Mouse (Mus musculus) heart, postnatal 0 days (tissue): ENCODE results near the gene Gm49711. TPM values are rescaled to one million over a fixed set of nuclear protein-coding genes. Genes with fewer than 3 reads are reported as not detected.

ENCODE experiments used
- ATAC-seq: fragments of 200-750 bp; cut with Nextera tagmentation; 2 replicates; pipeline ENCODE4 v1.8.0; 2017; ENCODE audit warnings: low read depth, moderate number of reproducible peaks, moderate library complexity; ENCODE audit not compliant: insufficient read depth
- DNase-seq: peaks from one replicate; pipeline ENCODE4 v3.0.0-alpha.2; 2016; ENCODE audit warnings: low spot score
- H3K27ac ChIP-seq: fragments of 300-500 bp; sonication (generic); 2 replicates; pipeline ENCODE4 v1.5.1; 2014; ENCODE audit warnings: low read depth, mild to moderate bottlenecking
- H3K27me3 ChIP-seq: fragments of 300-500 bp; sonication (generic); 2 replicates; pipeline ENCODE4 v1.6.1; 2014; ENCODE audit warnings: low read length, mixed read lengths; ENCODE audit not compliant: control insufficient read depth, insufficient read depth
- H3K36me3 ChIP-seq: fragments of 300-500 bp; sonication (generic); replicated peaks from 2 replicates; pipeline ENCODE4 v1.6.1; 2014; ENCODE audit warnings: low read length, mixed read lengths; ENCODE audit not compliant: control insufficient read depth, insufficient read depth
- H3K4me1 ChIP-seq: fragments of 300-500 bp; sonication (generic); 2 replicates; pipeline ENCODE4 v1.6.1; 2014; ENCODE audit warnings: antibody characterized with exemption; ENCODE audit not compliant: control insufficient read depth, insufficient read depth
- H3K4me2 ChIP-seq: fragments of 300-500 bp; sonication (generic); 2 replicates; pipeline ENCODE4 v1.6.1; 2014; ENCODE audit warnings: low read depth, mild to moderate bottlenecking, low read length, moderate library complexity
- H3K4me3 ChIP-seq: fragments of 300-500 bp; sonication (generic); 2 replicates; pipeline ENCODE4 v1.5.1; 2014; ENCODE audit warnings: low read depth, low read length
- H3K9ac ChIP-seq: fragments of 300-500 bp; sonication (generic); replicated peaks from 2 replicates; pipeline ENCODE4 v1.6.1; 2014; ENCODE audit warnings: low read depth, low read length, mixed read lengths
- H3K9me3 ChIP-seq: fragments of 300-500 bp; sonication (generic); replicated peaks from 2 replicates; pipeline ENCODE4 v1.6.1; 2016; ENCODE audit warnings: low read length; ENCODE audit not compliant: control insufficient read depth
- CTCF ChIP-seq: IDR thresholded peaks from 2 replicates; pipeline ENCODE4 v1.5.1; 2016; ENCODE audit warnings: antibody characterized with exemption, control low read depth, low read depth
- EP300 ChIP-seq: IDR thresholded peaks from 2 replicates; pipeline ENCODE4 v1.6.1; 2016; ENCODE audit warnings: antibody characterized with exemption, low read depth
- WGBS: fragments of 180-500 bp; shearing (Covaris S2); extraction: QIAGEN DNeasy Blood & Tissue Kit; methylation state at CpG from one replicate; pipeline ENCODE4 v1.1.7; 2014; 5-methylcytosine and 5-hydroxymethylcytosine counted together
- polyA plus RNA-seq: library from polyadenylated mRNA; unstranded; fragments of >200 nt; fragmentation: Nextera tagmentation; extraction: Ambion mirVana; gene quantifications from 2 replicates; pipeline ENCODE4 v1.2.1, GENCODE M21; 2015
- total RNA-seq: library from RNA; depleted of rRNA; stranded (reverse); fragments of >200 nt; gene quantifications from 2 replicates; pipeline ENCODE4 v1.2.3, GENCODE M21; 2014; ENCODE audit warnings: low replicate concordance

Gm49711 gene
- total and polyA plus RNA-seq, 2 experiments from 2014 or later, result 0.20 TPM; not detected in 1

GRCm38 (mm10) chr16:92163545-92163944, 105.4 kb downstream of the Gm49711 start:
- no peak for ATAC-seq
- Histone ChIP-seq H3K9ac (no peak overlapping the region), H3K27ac (no peak overlapping the region), H3K4me2 (no peak overlapping the region), H3K27me3 (no peaks in the 10 kb centered on the region), H3K9me3 (no peaks in the 10 kb centered on the region), H3K36me3 (no peaks in the 10 kb centered on the region), H3K4me3 (no peak overlapping the region), H3K4me1 (0 out of 2 replicates have a peak, but pooled peaks cover 2% of the 10 kb centered on the region)
- no peak for DNase-seq
- TF ChIP-seq EP300 (no peak), CTCF (no peak)
- WGBS, result 74% methylated on average over 4 of the region's 4 CpGs

GRCm38 (mm10) chr16:92176052-92176451, 117.9 kb downstream of the Gm49711 start:
- no peak for DNase-seq
- no peak overlapping the region for H3K4me3 ChIP-seq
- no peak overlapping the region for H3K9ac ChIP-seq
- TF ChIP-seq CTCF (no peak), EP300 (no peak)
- H3K4me2 ChIP-seq, result no peak overlapping the region
- H3K27ac ChIP-seq, result no peak overlapping the region
- no peak for ATAC-seq
- H3K9me3 ChIP-seq, result no peaks in the 10 kb centered on the region
- H3K4me1 ChIP-seq, result 0 out of 2 replicates have a peak, but pooled peaks cover 4% of the 10 kb centered on the region
- H3K36me3 ChIP-seq, result no peaks in the 10 kb centered on the region
- WGBS, result 73% methylated on average over 1 of the region's 1 CpGs
- no peaks in the 10 kb centered on the region for H3K27me3 ChIP-seq

- 88% methylated on average over 1 of the region's 1 CpGs for WGBS
- Histone ChIP-seq H3K27me3 (no peaks in the 10 kb centered on the region), H3K4me1 (0 out of 2 replicates have a peak, but pooled peaks cover 3% of the 10 kb centered on the region), H3K36me3 (no peaks in the 10 kb centered on the region), H3K4me2 (no peak overlapping the region), H3K27ac (no peak overlapping the region), H3K9ac (no peak overlapping the region), H3K9me3 (no peaks in the 10 kb centered on the region), H3K4me3 (no peak overlapping the region)
- DNase-seq (no peak), ATAC-seq (no peak)
- TF ChIP-seq EP300 (no peak), CTCF (peak; percentile 33)
These were observed 119.6 kb downstream of the Gm49711 start for GRCm38 (mm10) chr16:92177718-92178117.

- ATAC-seq (no peak), DNase-seq (no peak)
- TF ChIP-seq EP300 (no peak), CTCF (no peak)
- Histone ChIP-seq H3K4me1 (no peaks in the 10 kb centered on the region), H3K4me3 (no peak overlapping the region), H3K9ac (no peak overlapping the region), H3K36me3 (no peaks in the 10 kb centered on the region), H3K27me3 (no peaks in the 10 kb centered on the region), H3K27ac (no peak overlapping the region), H3K9me3 (no peaks in the 10 kb centered on the region), H3K4me2 (no peak overlapping the region)
- WGBS, result 72% methylated on average over 8 of the region's 8 CpGs
These were observed 121.2 kb downstream of the Gm49711 start for GRCm38 (mm10) chr16:92179306-92179705.

GRCm38 (mm10) chr16:92183477-92183876, 125.4 kb downstream of the Gm49711 start:
- no peak overlapping the region for H3K4me3 ChIP-seq
- no peak overlapping the region for H3K27ac ChIP-seq
- no peaks in the 10 kb centered on the region for H3K27me3 ChIP-seq
- DNase-seq, result no peak
- H3K9me3 ChIP-seq, result no peaks in the 10 kb centered on the region
- H3K4me1 ChIP-seq, result no peaks in the 10 kb centered on the region
- TF ChIP-seq CTCF (no peak), EP300 (no peak)
- ATAC-seq, result no peak
- no peaks in the 10 kb centered on the region for H3K36me3 ChIP-seq
- WGBS, result 27% methylated on average over 4 of the region's 4 CpGs
- no peak overlapping the region for H3K4me2 ChIP-seq
- H3K9ac ChIP-seq, result no peak overlapping the region; the same call in 1 of the 2 replicates

- no peaks in the 10 kb centered on the region for H3K4me1 ChIP-seq
These were observed 132.5 kb downstream of the Gm49711 start for GRCm38 (mm10) chr16:92190603-92191002.

More at GRCm38 (mm10) chr16:92190603-92191002, 132.5 kb downstream of the Gm49711 start:
- Histone ChIP-seq H3K9ac (no peak overlapping the region), H3K27ac (no peak overlapping the region), H3K9me3 (0 out of 2 replicates have a peak, but pooled peaks cover 3% of the 10 kb centered on the region), H3K4me3 (no peak overlapping the region), H3K4me2 (no peak overlapping the region), H3K27me3 (no peaks in the 10 kb centered on the region), H3K36me3 (no peaks in the 10 kb centered on the region)
- DNase-seq, result no peak
- TF ChIP-seq EP300 (no peak), CTCF (no peak)
- ATAC-seq, result no peak
